Mouse (Mus musculus): ENCODE data around the gene Cebpz. TPM values are rescaled to one million over a fixed set of nuclear protein-coding genes. Genes with fewer than 3 reads are reported as not detected.

The Cebpz gene
- polyA plus RNA-seq, 1 experiment from 2014 or later: 41.7 TPM

GRCm38 (mm10) chr17:78885286-78886065, 51.4 kb downstream of the Cebpz start:
- ATAC-seq: no peak
- Histone ChIP-seq H3K4me3 (ENCODE audit: low read length) (no peak overlapping the region), H3K27ac (ENCODE audit: low read length) (no peak overlapping the region), H3K36me3 (ENCODE audit: control insufficient read depth, insufficient read depth, low read length) (no peaks in the 10 kb centered on the region), H3K27me3 (replicated peaks; ENCODE audit: control insufficient read depth, insufficient read depth, low read length) (no peaks in the 10 kb centered on the region), H3K9me3 (ENCODE audit: control insufficient read depth, low read length) (no peaks in the 10 kb centered on the region), H3K4me1 (ENCODE audit: control insufficient read depth, insufficient read depth, low read length) (peaks cover 8% of the 10 kb centered on the region), H3K9ac (ENCODE audit: low read depth, low read length) (no peak overlapping the region), H3K4me2 (ENCODE audit: low read depth, low read length) (no peak overlapping the region)
- WGBS: 85% methylated on average over 5 of the region's 5 CpGs

DNA sequence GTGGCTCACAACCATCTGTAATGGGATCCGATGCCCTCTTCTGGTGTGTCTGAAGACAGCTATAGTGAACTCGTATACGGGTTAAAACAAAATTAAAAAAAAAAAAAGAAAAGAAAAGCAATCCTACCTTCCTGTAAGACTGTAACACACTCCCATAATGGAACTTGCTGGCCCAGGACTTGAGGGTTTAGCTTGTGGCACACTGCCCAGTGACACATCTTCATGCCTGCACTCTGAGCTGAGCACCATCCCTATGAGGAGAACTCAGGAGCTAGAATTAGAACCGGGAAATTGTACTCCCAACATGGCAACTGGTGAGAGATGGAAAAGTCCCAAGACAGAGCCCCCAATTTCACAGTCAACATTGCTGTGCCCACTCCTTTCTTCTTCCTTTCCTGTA, 53.6 kb downstream of the Cebpz start:
- Histone ChIP-seq H3K9me3 (ENCODE audit: control insufficient read depth, low read length) (no peaks in the 10 kb centered on the region), H3K27ac (ENCODE audit: low read length) (no peak overlapping the region), H3K4me3 (ENCODE audit: low read length) (no peak overlapping the region), H3K4me1 (ENCODE audit: control insufficient read depth, insufficient read depth, low read length) (peaks cover 8% of the 10 kb centered on the region), H3K4me2 (ENCODE audit: low read depth, low read length) (no peak overlapping the region), H3K9ac (ENCODE audit: low read depth, low read length) (no peak overlapping the region), H3K27me3 (replicated peaks; ENCODE audit: control insufficient read depth, insufficient read depth, low read length) (no peaks in the 10 kb centered on the region), H3K36me3 (ENCODE audit: control insufficient read depth, insufficient read depth, low read length) (no peaks in the 10 kb centered on the region)
- no peak for ATAC-seq
- WGBS: 92% methylated on average over 4 of the region's 4 CpGs

DNA sequence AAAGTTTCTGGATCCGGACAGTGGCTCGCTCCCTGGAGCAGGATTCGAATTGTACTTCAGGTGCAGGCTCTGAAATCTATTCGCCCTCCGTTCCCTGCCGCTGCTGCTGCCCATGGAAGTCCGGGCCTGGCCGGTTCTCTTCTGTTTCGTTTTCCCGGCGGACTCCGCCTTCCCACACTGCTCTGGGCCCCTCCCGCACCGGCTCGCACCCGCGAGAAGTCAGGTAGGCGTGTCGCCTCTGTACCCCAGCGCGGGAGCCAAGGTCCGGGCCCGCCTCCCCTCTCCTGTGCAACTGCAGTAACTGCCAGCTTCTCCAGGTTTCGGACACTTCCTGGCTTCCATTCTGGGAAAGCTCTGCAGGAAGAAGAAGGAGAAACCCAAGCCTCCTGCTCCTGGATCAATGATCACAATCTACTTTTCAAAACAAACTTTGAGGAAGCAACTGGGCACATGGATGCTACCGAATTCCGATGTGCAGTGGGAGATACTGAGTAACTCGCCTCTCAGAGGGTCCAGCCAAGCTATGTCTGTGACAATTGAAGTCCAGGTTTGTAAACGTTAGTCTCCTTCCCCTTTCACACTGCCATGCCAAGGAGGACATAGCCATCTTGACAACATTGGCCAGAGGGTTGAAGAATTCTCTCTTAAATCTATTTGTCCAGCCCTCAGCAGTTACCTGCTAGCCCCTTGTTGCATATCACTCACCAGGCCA, 54.3 kb downstream of the Cebpz start, which contains the start of gene Eif2ak2:
Eif2ak2 (minus strand) TSS at position 173 of the 712 bp plus-strand sequence.
- WGBS: 1% methylated on average over 28 of the region's 28 CpGs
- H3K27me3 ChIP-seq (replicated peaks; ENCODE audit: control insufficient read depth, insufficient read depth, low read length): no peaks in the 10 kb centered on the region
- peak within 1 kb of the TSS; percentile 88 for H3K27ac ChIP-seq (ENCODE audit: low read length)
- ATAC-seq: peak; percentile 100
- H3K4me2 ChIP-seq (ENCODE audit: low read depth, low read length): peak within 1 kb of the TSS; percentile 59
- H3K4me1 ChIP-seq (ENCODE audit: control insufficient read depth, insufficient read depth, low read length): peaks cover 8% of the 10 kb centered on the region
- H3K36me3 ChIP-seq (ENCODE audit: control insufficient read depth, insufficient read depth, low read length): no peaks in the 10 kb centered on the region
- peak within 1 kb of the TSS; percentile 72 for H3K9ac ChIP-seq (ENCODE audit: low read depth, low read length)
- H3K9me3 ChIP-seq (ENCODE audit: control insufficient read depth, low read length): no peaks in the 10 kb centered on the region
- H3K4me3 ChIP-seq (ENCODE audit: low read length): peak within 1 kb of the TSS; percentile 69

GRCm38 (mm10) chr17:78881878-78882304, 55.0 kb downstream of the Cebpz start:
- WGBS: 9% methylated on average over 6 of the region's 7 CpGs
- peak; percentile 57 for ATAC-seq
- Histone ChIP-seq H3K36me3 (ENCODE audit: control insufficient read depth, insufficient read depth, low read length) (no peaks in the 10 kb centered on the region), H3K27ac (ENCODE audit: low read length) (peak overlapping the region; percentile 88), H3K4me3 (ENCODE audit: low read length) (peak overlapping the region; percentile 69), H3K27me3 (replicated peaks; ENCODE audit: control insufficient read depth, insufficient read depth, low read length) (no peaks in the 10 kb centered on the region), H3K4me1 (ENCODE audit: control insufficient read depth, insufficient read depth, low read length) (peaks cover 8% of the 10 kb centered on the region), H3K9me3 (ENCODE audit: control insufficient read depth, low read length) (no peaks in the 10 kb centered on the region), H3K9ac (ENCODE audit: low read depth, low read length) (peak overlapping the region; percentile 72), H3K4me2 (ENCODE audit: low read depth, low read length) (peak overlapping the region; percentile 59)

DNA sequence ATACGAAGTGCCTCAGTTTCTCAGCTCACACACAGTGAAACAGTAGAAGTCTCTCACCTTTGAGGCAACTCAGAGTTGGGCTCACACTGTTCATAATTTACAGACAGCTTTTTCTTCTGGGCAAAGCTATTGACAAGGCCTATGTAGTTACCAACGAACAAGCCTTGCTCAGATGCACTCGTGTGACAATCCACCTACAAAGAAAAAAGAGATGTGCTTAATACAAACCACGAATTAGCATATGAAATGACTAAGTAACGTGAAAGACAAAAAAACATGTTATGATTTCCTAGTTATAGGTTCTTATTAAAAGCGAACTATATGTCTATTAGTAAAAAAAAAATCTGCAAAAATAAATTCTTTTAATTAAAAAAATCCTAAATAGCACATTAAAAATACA, 63.0 kb downstream of the Cebpz start:
- no peak for ATAC-seq
- H3K9ac ChIP-seq (ENCODE audit: low read depth, low read length): no peak overlapping the region
- no peaks in the 10 kb centered on the region for H3K4me1 ChIP-seq (ENCODE audit: control insufficient read depth, insufficient read depth, low read length)
- 89% methylated on average over 6 of the region's 6 CpGs for WGBS
- H3K4me2 ChIP-seq (ENCODE audit: low read depth, low read length): no peak overlapping the region
- H3K4me3 ChIP-seq (ENCODE audit: low read length): no peak overlapping the region
- H3K9me3 ChIP-seq (ENCODE audit: control insufficient read depth, low read length): no peaks in the 10 kb centered on the region
- H3K36me3 ChIP-seq (ENCODE audit: control insufficient read depth, insufficient read depth, low read length): no peaks in the 10 kb centered on the region; the same call in 1 of the 2 replicates
- H3K27me3 ChIP-seq (replicated peaks; ENCODE audit: control insufficient read depth, insufficient read depth, low read length): no peaks in the 10 kb centered on the region
- H3K27ac ChIP-seq (ENCODE audit: low read length): no peak overlapping the region

Other genes with a start within 250 kb of the Cebpz start
- gene Strn, start 199.9 kb downstream of the Cebpz start, polyA plus RNA-seq (2015; fragmentation: Nextera tagmentation; extraction: Ambion mirVana): 4.7 and 5.3 TPM in 2 replicates
- 9.6 and 12.1 TPM in 2 replicates for gene Heatr5b, start 101.7 kb downstream of the Cebpz start, polyA plus RNA-seq (2015; fragmentation: Nextera tagmentation; extraction: Ambion mirVana)
- 47.1 and 50.4 TPM in 2 replicates for gene Gpatch11, start 101.5 kb downstream of the Cebpz start, polyA plus RNA-seq (2015; fragmentation: Nextera tagmentation; extraction: Ambion mirVana)
- gene Eif2ak2, start 54.5 kb downstream of the Cebpz start, polyA plus RNA-seq (2015; fragmentation: Nextera tagmentation; extraction: Ambion mirVana): 11.0 and 14.5 TPM in 2 replicates
- gene Sult6b1, start 30.1 kb downstream of the Cebpz start, polyA plus RNA-seq (2015; fragmentation: Nextera tagmentation; extraction: Ambion mirVana): 0.12 and 0.18 TPM in 2 replicates
- gene Cebpzos, start 20.6 kb downstream of the Cebpz start, polyA plus RNA-seq (2015; fragmentation: Nextera tagmentation; extraction: Ambion mirVana): 120 and 124 TPM in 2 replicates
- gene Ndufaf7, start 70 bp upstream of the Cebpz start, polyA plus RNA-seq (2015; fragmentation: Nextera tagmentation; extraction: Ambion mirVana): 46.7 and 50.1 TPM in 2 replicates
- 21.1 and 21.9 TPM in 2 replicates for gene Prkd3, start 83.8 kb upstream of the Cebpz start, polyA plus RNA-seq (2015; fragmentation: Nextera tagmentation; extraction: Ambion mirVana)
- gene Qpct, start 114.8 kb upstream of the Cebpz start, polyA plus RNA-seq (2015; fragmentation: Nextera tagmentation; extraction: Ambion mirVana): 11.6 and 13.3 TPM in 2 replicates

All from intestine, embryonic 16.5 days (tissue).